In the genomic region with DNA sequence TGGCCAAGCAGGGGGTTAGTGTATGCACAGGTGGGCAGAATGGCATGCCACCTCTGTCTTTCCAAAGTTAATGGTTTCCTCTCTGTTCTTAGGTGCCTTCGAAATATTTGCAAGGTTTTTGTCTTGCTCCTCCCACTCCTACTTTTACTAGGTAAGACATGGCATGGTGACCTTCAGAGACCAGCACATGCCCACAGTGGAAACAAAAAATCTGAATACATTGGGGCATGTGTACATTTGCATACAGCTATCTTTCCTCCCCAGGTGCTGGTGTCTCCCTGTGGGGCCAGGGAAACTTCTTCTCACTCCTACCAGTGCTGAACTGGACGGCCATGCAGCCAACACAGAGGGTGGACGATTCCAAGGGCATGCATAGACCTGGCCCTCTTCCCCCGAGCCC, we compare ENCODE assay signal across 26 mouse cellular contexts.
"Had no signal": no experiment of that assay in that cellular context is flagged by ENCODE, and none has a peak within 500 bp of the region (broad histone marks: within the 10 kb centered on the region; RNA-seq: fewer than 3 reads in every experiment).

No protein-coding gene starts in this region.

- H3K27me3 ChIP-seq: embryonic facial prominence, embryonic 12.5 days; embryonic facial prominence, embryonic 13.5 days; embryonic facial prominence, embryonic 15.5 days; forebrain, embryonic 12.5 days; forebrain, embryonic 13.5 days; forebrain, embryonic 15.5 days had no signal

- H3K4me2 ChIP-seq: embryonic facial prominence, embryonic 12.5 days; embryonic facial prominence, embryonic 13.5 days; embryonic facial prominence, embryonic 15.5 days; forebrain, embryonic 12.5 days; forebrain, embryonic 13.5 days; forebrain, embryonic 15.5 days had no signal

- H3K4me3 ChIP-seq: embryonic facial prominence, embryonic 10.5 days; embryonic facial prominence, embryonic 12.5 days; embryonic facial prominence, embryonic 13.5 days; embryonic facial prominence, embryonic 15.5 days; erythroblast, embryonic 14.5 days; forebrain, embryonic 10.5 days; forebrain, embryonic 12.5 days; forebrain, embryonic 13.5 days; forebrain, embryonic 15.5 days; gastrocnemius, adult 2 months; heart, adult 2 months; heart, embryonic 10.5 days had no signal

- H3K4me1 ChIP-seq: embryonic facial prominence, embryonic 10.5 days; embryonic facial prominence, embryonic 12.5 days; embryonic facial prominence, embryonic 13.5 days; embryonic facial prominence, embryonic 15.5 days; forebrain, embryonic 10.5 days; forebrain, embryonic 12.5 days; forebrain, embryonic 13.5 days; forebrain, embryonic 15.5 days; heart, embryonic 10.5 days had no signal

- H3K9me3 ChIP-seq: embryonic facial prominence, embryonic 10.5 days; embryonic facial prominence, embryonic 12.5 days; embryonic facial prominence, embryonic 13.5 days; embryonic facial prominence, embryonic 15.5 days; forebrain, embryonic 10.5 days; forebrain, embryonic 12.5 days; forebrain, embryonic 13.5 days; forebrain, embryonic 15.5 days; heart, embryonic 10.5 days had no signal

- H3K27ac ChIP-seq: embryonic facial prominence, embryonic 10.5 days; embryonic facial prominence, embryonic 12.5 days; embryonic facial prominence, embryonic 13.5 days; embryonic facial prominence, embryonic 15.5 days; forebrain, embryonic 10.5 days; forebrain, embryonic 12.5 days; forebrain, embryonic 13.5 days; forebrain, embryonic 15.5 days; gastrocnemius, adult 2 months; heart, adult 2 months; heart, embryonic 10.5 days had no signal

- DNase-seq: cerebellum, adult 9-10 months; cerebellum, adult 9-11 months; cerebellum, postnatal 10 days; cerebellum, postnatal 14 days; cerebellum, postnatal 25 days; cerebellum, postnatal 36 days; embryo, embryonic 11 days; forebrain, postnatal 0 days; gastrocnemius, adult 2 months; gastrocnemius, postnatal 10 days; gastrocnemius, postnatal 14 days; gastrocnemius, postnatal 25 days; gastrocnemius, postnatal 36 days; heart, adult 11 months; heart, adult 18-20 months; heart, adult 2 months had no signal

- H3K9ac ChIP-seq: embryonic facial prominence, embryonic 12.5 days; embryonic facial prominence, embryonic 13.5 days; embryonic facial prominence, embryonic 15.5 days; forebrain, embryonic 12.5 days; forebrain, embryonic 13.5 days; forebrain, embryonic 15.5 days; forebrain, postnatal 0 days had no signal
